Mouse (Mus musculus) megakaryocyte, embryonic 14.5 days (primary cell): ENCODE measurements around the gene Fyn.

Experiments
- FLI1 ChIP-seq: IDR thresholded peaks from 2 replicates; pipeline ENCODE4 v1.6.1; 2012; ENCODE audit warnings: low read length, inconsistent platforms, mixed read lengths
- GATA1 ChIP-seq: IDR thresholded peaks from 3 replicates; pipeline ENCODE4 v1.6.1; 2012; ENCODE audit warnings: mixed read lengths, low read length, inconsistent platforms, borderline replicate concordance

- no peak for TF ChIP-seq GATA1
- TF ChIP-seq FLI1 = no peak
Measured at GRCm38 (mm10) chr10:39455344-39455743, 86.7 kb downstream of the Fyn start.
